Mouse (Mus musculus) neutrophil, adult 83 days (primary cell): ENCODE measurements around the gene Atp6ap1. TPM values are rescaled to one million over a fixed set of nuclear protein-coding genes. Genes with fewer than 3 reads are reported as not detected.

Experiments used
- total RNA-seq, 2 experiments: library from RNA; stranded (reverse); gene quantifications; one replicate each; pipeline ENCODE4 v1.2.4; 2023

Atp6ap1 gene
- 100 to 1,000 TPM; 178 to 188 TPM for total RNA-seq

GRCm38 (mm10) chrX:74296538-74297448 lies at the start of gene Atp6ap1:
TSS of gene Atp6ap1 (plus strand) at chrX:74297097.

DNA sequence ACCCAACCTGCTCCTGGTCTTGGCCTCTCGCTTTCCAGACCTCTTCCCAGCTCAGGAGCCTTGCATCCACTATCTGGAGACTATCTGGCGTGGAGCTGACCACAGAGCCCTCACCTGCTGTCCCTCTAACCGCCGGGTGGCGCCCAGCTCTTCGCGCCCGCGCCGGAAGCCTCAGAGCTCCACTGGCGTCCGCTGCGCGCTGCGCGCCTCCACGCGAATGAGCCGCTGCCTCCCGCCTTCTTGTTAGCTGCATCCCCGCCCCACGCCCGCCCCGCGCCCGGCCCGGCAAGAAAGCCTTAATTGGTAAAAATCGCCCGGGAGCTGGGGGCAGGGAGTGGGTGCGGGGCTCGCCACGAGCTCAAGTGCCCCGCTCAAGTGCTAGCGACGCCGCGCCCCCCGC lies 47.3 kb upstream of the Atp6ap1 start, which contains the start of gene Flna:
Gene Flna, minus strand, starts transcription at position 206 of the 400 bp plus-strand sequence.

DNA sequence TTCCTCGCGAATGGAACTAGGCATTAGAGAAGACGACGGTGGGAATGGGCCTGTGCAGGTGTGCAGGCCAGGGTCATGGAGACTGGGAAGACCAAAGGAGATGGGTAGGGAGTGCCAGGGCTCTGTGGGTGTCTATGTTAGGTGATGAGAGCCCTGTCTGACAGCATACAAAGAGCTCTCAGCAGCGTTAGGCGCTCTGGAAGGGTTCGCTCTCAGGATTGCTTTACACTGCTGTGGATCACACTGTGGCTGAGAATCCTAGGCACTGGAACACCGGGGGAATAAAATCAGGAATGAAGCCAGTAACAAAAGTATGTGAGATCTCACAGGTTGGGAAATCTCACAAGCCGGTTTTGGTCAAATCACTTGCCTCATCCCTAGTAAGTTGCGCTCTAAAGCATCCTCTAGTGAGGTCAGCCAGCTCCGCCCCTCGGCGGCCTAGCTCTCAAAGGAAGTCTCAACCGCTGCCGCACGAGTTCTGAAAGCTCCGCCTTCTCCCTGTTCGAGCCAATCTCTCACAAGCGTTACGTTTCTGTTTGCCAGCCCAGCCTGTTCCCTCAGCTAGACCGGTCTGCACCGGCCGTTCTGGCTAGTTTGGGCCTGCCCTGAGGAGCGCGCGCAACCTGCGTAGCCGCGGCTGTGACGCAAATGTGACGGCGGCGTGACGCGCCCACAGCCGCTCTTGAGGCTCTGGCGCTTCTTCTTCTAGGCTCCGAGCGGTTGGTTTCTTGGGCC lies 42.6 kb upstream of the Atp6ap1 start, which contains the start of gene Emd:
Gene Emd, plus strand, starts transcription at position 535 of the 735 bp plus-strand sequence.

GRCm38 (mm10) chrX:74270062-74270901 lies 26.6 kb upstream of the Atp6ap1 start, which contains the start of gene Rpl10:
TSS of gene Rpl10 (plus strand) at chrX:74270812.

GRCm38 (mm10) chrX:74281732-74282394 lies 15.0 kb upstream of the Atp6ap1 start, which contains the start of the genes Taz and Dnase1l1:
TSS of gene Taz (plus strand) at chrX:74281912.
TSS of gene Dnase1l1 (minus strand) at chrX:74282337.

GRCm38 (mm10) chrX:74304867-74305700 lies 8.2 kb downstream of the Atp6ap1 start, which contains the start of gene Gdi1:
TSS of gene Gdi1 (plus strand) at chrX:74304998.

GRCm38 (mm10) chrX:74312540-74313464 lies 15.9 kb downstream of the Atp6ap1 start, which contains the start of gene Fam50a:
TSS of gene Fam50a (plus strand) at chrX:74313033.

DNA sequence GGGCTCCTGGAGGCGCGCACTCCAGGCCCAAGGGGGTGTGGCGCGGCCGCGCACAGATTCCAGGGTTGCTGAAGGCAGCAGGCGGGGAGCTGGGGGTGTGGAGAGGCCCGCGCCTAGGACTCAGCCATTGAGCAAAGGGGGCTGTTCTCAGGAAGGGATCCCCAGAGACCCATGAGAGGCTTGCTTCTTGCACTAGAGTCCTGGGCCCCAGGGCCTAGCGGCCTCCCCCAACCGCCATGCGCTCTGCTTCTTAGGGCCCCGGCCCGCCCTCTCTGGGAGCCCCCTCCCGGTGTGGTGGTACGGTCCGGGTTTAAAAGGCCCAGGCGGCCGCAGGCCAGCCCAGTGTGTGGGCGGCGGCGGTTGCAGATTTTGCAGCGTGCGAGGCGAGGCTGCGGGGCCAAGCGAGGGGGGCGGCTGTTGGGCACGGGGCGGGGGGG lies 31.8 kb downstream of the Atp6ap1 start, which contains the start of gene Plxna3:
Gene Plxna3, plus strand, starts transcription at position 342 of the 437 bp plus-strand sequence.

DNA sequence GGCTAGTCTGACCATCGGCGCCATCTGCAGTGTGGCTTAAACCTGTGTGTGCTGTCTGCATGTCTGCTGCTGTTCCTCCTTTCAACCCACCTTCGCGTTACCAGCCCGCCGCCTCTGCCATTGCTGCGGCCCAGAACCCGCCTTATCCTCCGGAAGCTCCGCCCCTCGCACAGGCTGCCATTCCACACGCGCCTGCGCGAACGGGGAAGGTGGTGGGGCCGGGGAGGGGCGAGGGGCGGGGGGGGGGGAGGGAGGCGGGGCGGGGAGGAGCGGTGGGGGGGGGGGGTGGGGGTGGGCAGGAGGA lies 56.5 kb downstream of the Atp6ap1 start, which contains the start of gene Lage3:
Gene Lage3, minus strand, starts transcription at position 152 of the 304 bp plus-strand sequence.

Other genes with a start within 250 kb of the Atp6ap1 start
- not detected for gene Opn1mw, start 169.6 kb upstream of the Atp6ap1 start, total RNA-seq
- gene Mecp2, start 161.7 kb upstream of the Atp6ap1 start, total RNA-seq: 10 to 100 TPM; 22.9 to 29.2 TPM
- not detected for gene Tex28, start 129.3 kb upstream of the Atp6ap1 start, total RNA-seq
- under 1 TPM in 1 of 2 experiments, not detected in 1; 0.13 TPM for gene Tktl1, start 119.8 kb upstream of the Atp6ap1 start, total RNA-seq
- gene Flna, start 47.3 kb upstream of the Atp6ap1 start, total RNA-seq: 1,000 to 10,000 TPM; 1,510 to 1,605 TPM
- gene Emd, start 42.4 kb upstream of the Atp6ap1 start, total RNA-seq: 10 to 100 TPM; 54.5 to 65.1 TPM
- 100 to 1,000 TPM; 403 to 503 TPM for gene Rpl10, start 26.3 kb upstream of the Atp6ap1 start, total RNA-seq
- 10 to 100 TPM; 41.3 to 46.0 TPM for gene Taz, start 15.2 kb upstream of the Atp6ap1 start, total RNA-seq
- gene Dnase1l1, start 14.8 kb upstream of the Atp6ap1 start, total RNA-seq: 10 to 100 TPM; 40.6 to 41.7 TPM
- 100 to 1,000 TPM; 233 to 246 TPM for gene Gdi1, start 7.9 kb downstream of the Atp6ap1 start, total RNA-seq
- gene Fam50a, start 15.9 kb downstream of the Atp6ap1 start, total RNA-seq: 10 to 100 TPM; 37.9 to 43.4 TPM
- gene Plxna3, start 32.0 kb downstream of the Atp6ap1 start, total RNA-seq: 1 to 10 TPM in 1 of 2 experiments, under 1 TPM in 1; 0.20 to 1.6 TPM
- gene Lage3, start 56.5 kb downstream of the Atp6ap1 start, total RNA-seq: 10 to 100 TPM; 23.3 to 27.5 TPM
- gene Ubl4a, start 76.1 kb downstream of the Atp6ap1 start, total RNA-seq: 10 to 100 TPM; 24.7 to 31.6 TPM
- gene Slc10a3, start 76.3 kb downstream of the Atp6ap1 start, total RNA-seq: 10 to 100 TPM; 14.6 to 16.5 TPM
- gene Fam3a, start 96.2 kb downstream of the Atp6ap1 start, total RNA-seq: 10 to 100 TPM in 1 of 2 experiments, 1 to 10 TPM in 1; 9.9 to 11.0 TPM
- gene Ikbkg, start 96.2 kb downstream of the Atp6ap1 start, total RNA-seq: 10 to 100 TPM; 32.5 to 40.3 TPM
- gene G6pdx, start 132.1 kb downstream of the Atp6ap1 start, total RNA-seq: 100 to 1,000 TPM; 372 to 428 TPM
- not detected for gene Gm6880, start 184.3 kb downstream of the Atp6ap1 start, total RNA-seq